Mouse (Mus musculus) testis, adult 2 months (tissue): Measurements from ENCODE around the gene Ly75.

Experiments used
- CTCF ChIP-seq: fragments of 200-500 bp; IDR thresholded peaks from 2 replicates; pipeline ENCODE4 v1.5.1; 2012; ENCODE audit warnings: low read depth, mild to moderate bottlenecking, inconsistent platforms, low read length, moderate library complexity; ENCODE audit not compliant: control insufficient read depth, insufficient read depth, insufficient replicate concordance
- POLR2A ChIP-seq: fragments of 200-500 bp; IDR thresholded peaks from 2 replicates; pipeline ENCODE4 v1.6.1; 2012; ENCODE audit warnings: low read depth, mild to moderate bottlenecking, inconsistent platforms, low read length, moderate library complexity; ENCODE audit not compliant: control insufficient read depth

DNA sequence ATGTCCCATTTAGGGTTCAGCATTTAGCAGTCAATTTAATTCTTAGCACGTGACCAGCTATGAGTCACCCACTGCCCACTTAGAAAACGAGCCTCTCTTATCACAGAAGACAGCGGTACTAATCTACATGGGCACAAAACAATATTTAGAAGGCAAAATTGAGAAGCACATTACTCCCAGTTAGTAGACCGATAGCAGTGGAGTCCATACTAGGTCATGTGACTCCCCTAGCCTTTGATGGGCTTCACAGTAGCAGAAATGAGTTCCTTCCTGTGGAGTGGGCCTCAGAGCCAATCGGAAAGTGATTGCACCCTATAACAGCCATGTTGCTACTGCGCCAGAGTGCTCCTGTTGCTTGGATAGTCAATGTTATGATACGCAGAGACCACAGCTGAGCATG lies 21.7 kb upstream of the Ly75 start:
- no peak for TF ChIP-seq CTCF
- no peak for TF ChIP-seq POLR2A
